Comparison of ENCODE assay signal across 8 mouse cellular contexts in the genomic region with DNA sequence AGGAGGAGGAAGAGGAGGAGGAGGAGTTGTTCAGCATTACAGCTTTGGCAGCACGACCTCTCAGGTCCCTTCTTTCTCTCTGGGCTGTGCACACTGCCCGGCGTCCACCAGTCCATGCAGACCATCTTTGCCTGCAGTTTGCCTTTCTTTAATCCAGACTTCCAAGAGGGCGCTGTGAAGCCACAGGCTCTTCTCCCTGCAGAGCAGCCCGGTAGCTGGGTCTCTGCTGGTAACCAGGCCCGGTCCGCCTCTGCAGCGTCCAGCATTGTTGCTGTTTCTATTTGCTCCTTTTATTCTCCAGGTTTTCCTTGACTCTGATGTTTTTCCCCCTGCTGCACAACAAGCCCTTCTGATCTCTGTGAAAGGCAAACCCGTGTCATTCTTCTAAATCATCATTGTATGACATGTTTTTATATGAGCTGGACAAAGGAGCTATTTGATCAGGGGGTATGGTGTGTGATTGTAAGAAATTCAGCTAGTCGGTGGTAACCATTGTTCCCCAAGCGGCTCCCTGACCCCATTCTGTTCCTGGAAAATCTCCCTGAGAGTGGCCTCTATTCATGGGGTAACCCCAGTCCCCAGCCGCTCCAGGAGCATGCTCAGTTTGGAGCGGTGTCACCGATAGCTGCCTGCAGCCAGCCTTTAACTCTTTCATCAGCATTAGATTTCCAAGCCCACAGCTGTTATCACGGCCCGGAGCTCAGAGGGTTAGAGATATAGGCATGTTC. TPM values are rescaled to one million over a fixed set of nuclear protein-coding genes. Genes with fewer than 3 reads are reported as not detected.
DNase-seq lines count a peak whose midpoint lies in the region; ATAC-seq and TF ChIP-seq lines count a peak whose summit lies in the region.
"Had no signal": no experiment of that assay in that cellular context is flagged by ENCODE, and none has a peak within 500 bp of the region (broad histone marks: within the 10 kb centered on the region; RNA-seq: fewer than 3 reads in every experiment).

No protein-coding gene starts in this region.

- peak; percentile 54 for DNase-seq in adrenal gland, postnatal 25 days
- peak; percentile 61 for DNase-seq in cerebellum, postnatal 14 days
- DNase-seq in heart, adult 8-10 months (ENCODE audit: low spot score) = peak; percentile 22
- DNase-seq in kidney, postnatal 0 days (ENCODE audit: low spot score) = peak; percentile 87
- no peak for DNase-seq in lung, adult 2 months
- peak; percentile 48 for DNase-seq in ovary, postnatal 36 days (ENCODE audit: low spot score)
- no peak for DNase-seq in thymus, postnatal 14 days

- WGBS in kidney, postnatal 0 days = 9% methylated on average over 16 of the region's 16 CpGs
- 21% methylated on average over 15 of the region's 16 CpGs for WGBS in lung, adult 2 months

- no peaks in the 10 kb centered on the region for H3K4me1 ChIP-seq in kidney, postnatal 0 days (replicated peaks; ENCODE audit: insufficient read depth, low read length)
- H3K4me1 ChIP-seq in lung, adult 2 months (ENCODE audit: control insufficient read depth, insufficient read depth, low read length) = no peaks in the 10 kb centered on the region

- peak; percentile 59 for TF ChIP-seq CTCF in kidney, postnatal 0 days (IDR thresholded peaks at IDR 0.05; ENCODE audit: low read depth)
- 0 out of 2 replicates have a peak, but pooled peaks have one; percentile 11 for TF ChIP-seq CTCF in lung, adult 2 months (IDR thresholded peaks at IDR 0.05; ENCODE audit: insufficient read depth, low read length)

- H3K9me3 ChIP-seq in kidney, postnatal 0 days (replicated peaks; ENCODE audit: low read length) = no peaks in the 10 kb centered on the region
- H3K9me3 ChIP-seq: megakaryocyte, embryonic 14.5 days had no signal

- ATAC-seq in kidney, postnatal 0 days (replicated peaks; ENCODE audit: low FRiP score, low read depth) = no peak; the same call in 1 of the 2 replicates

- H3K27me3 ChIP-seq in kidney, postnatal 0 days (ENCODE audit: insufficient read depth, low read length) = no peaks in the 10 kb centered on the region

- no peak for TF ChIP-seq POLR2A in lung, adult 2 months (IDR thresholded peaks at IDR 0.05; ENCODE audit: borderline replicate concordance, extremely low read depth, low read depth, low read length)

- peak overlapping the region; percentile 34 for H3K4me2 ChIP-seq in kidney, postnatal 0 days (ENCODE audit: low read length)

- no peak overlapping the region for H3K27ac ChIP-seq in kidney, postnatal 0 days

- no peak overlapping the region for H3K4me3 ChIP-seq in kidney, postnatal 0 days (replicated peaks; ENCODE audit: low read depth, low read length)
- no peak overlapping the region for H3K4me3 ChIP-seq in lung, adult 2 months (replicated peaks; ENCODE audit: extremely low read depth, low read depth, low read length)
- H3K4me3 ChIP-seq: megakaryocyte, embryonic 14.5 days had no signal

- H3K9ac ChIP-seq in kidney, postnatal 0 days (ENCODE audit: low read depth, low read length) = no peak overlapping the region

- H3K36me3 ChIP-seq in kidney, postnatal 0 days (ENCODE audit: insufficient read depth, low read length) = no peaks in the 10 kb centered on the region

RNA-seq across cellular contexts. Expression of a gene that starts 25.1 kb away (rescaled TPM):
- not detected in 2 replicates for total RNA-seq in adrenal gland, postnatal 25 days (2021)
- total RNA-seq in heart, adult 8-10 months (2022) = not detected
- polyA plus RNA-seq in kidney, postnatal 0 days (2015; fragmentation: Nextera tagmentation; extraction: Ambion mirVana) = 20.8 and 24.2 TPM in 2 replicates
- polyA plus RNA-seq in lung, adult 2 months (2012; rRNA removed) = not detected in 2 replicates

RNA-seq across cellular contexts. Expression of a gene that starts 31.7 kb away (rescaled TPM):
- 29.0 and 34.7 TPM in 2 replicates for total RNA-seq in adrenal gland, postnatal 25 days (2021)
- 10 to 100 TPM; 11.5 to 16.0 (median 13.9) TPM for total RNA-seq in heart, adult 8-10 months (2022)
- polyA plus RNA-seq in kidney, postnatal 0 days (2015; fragmentation: Nextera tagmentation; extraction: Ambion mirVana) = 16.7 and 18.0 TPM in 2 replicates
- 39.0 and 41.3 TPM in 2 replicates for polyA plus RNA-seq in lung, adult 2 months (2012; rRNA removed)

RNA-seq across cellular contexts. Expression of a gene that starts 57.5 kb away (rescaled TPM):
- total RNA-seq in adrenal gland, postnatal 25 days (2021) = 32.2 and 33.8 TPM in 2 replicates
- total RNA-seq in heart, adult 8-10 months (2022) = 10 to 100 TPM; 27.2 to 32.6 (median 31.2) TPM
- polyA plus RNA-seq in kidney, postnatal 0 days (2015; fragmentation: Nextera tagmentation; extraction: Ambion mirVana) = 4.8 and 5.9 TPM in 2 replicates
- polyA plus RNA-seq in lung, adult 2 months (2012; rRNA removed) = 95.0 and 99.6 TPM in 2 replicates

Comparison
In these comparisons a context has a peak if more than half of its experiments do, and no peak if none do; other contexts are left out.
1. DNase-seq: peak in adrenal gland, postnatal 25 days (single experiment), cerebellum, postnatal 14 days (2 of 2), heart, adult 8-10 months (single experiment), kidney, postnatal 0 days (single experiment) and ovary, postnatal 36 days (single experiment); none in lung, adult 2 months (single experiment) and thymus, postnatal 14 days (single experiment).